Mouse (Mus musculus) brain, embryonic 14.5 days (tissue): ENCODE data around the gene Nap1l1. TPM values are rescaled to one million over a fixed set of nuclear protein-coding genes. Genes with fewer than 3 reads are reported as not detected.

Source experiments
- DNase-seq: peaks from one replicate; pipeline ENCODE4 v3.0.0-alpha.2; 2011; ENCODE audit warnings: low read depth
- CTCF ChIP-seq: fragments of 200-500 bp; IDR thresholded peaks from 2 replicates; pipeline ENCODE4 v1.5.1; 2012; ENCODE audit warnings: inconsistent platforms, mild to moderate bottlenecking, moderate library complexity, borderline replicate concordance; ENCODE audit not compliant: insufficient read depth, insufficient read length; ENCODE audit errors: extremely low read depth
- POLR2A ChIP-seq: fragments of 200-500 bp; IDR thresholded peaks from 2 replicates; pipeline ENCODE4 v1.6.1; 2012; ENCODE audit warnings: mild to moderate bottlenecking, inconsistent platforms, borderline replicate concordance; ENCODE audit not compliant: poor library complexity, insufficient read depth, insufficient read length, severe bottlenecking; ENCODE audit errors: extremely low read depth
- polyA plus RNA-seq: library from polyadenylated mRNA; depleted of rRNA; stranded (reverse); fragments of >200 nt; gene quantifications from 2 replicates; pipeline ENCODE4 v1.2.3, GENCODE M21; 2012; rRNA removed

The Nap1l1 gene
- polyA plus RNA-seq, 1 experiment: 274 TPM

DNA sequence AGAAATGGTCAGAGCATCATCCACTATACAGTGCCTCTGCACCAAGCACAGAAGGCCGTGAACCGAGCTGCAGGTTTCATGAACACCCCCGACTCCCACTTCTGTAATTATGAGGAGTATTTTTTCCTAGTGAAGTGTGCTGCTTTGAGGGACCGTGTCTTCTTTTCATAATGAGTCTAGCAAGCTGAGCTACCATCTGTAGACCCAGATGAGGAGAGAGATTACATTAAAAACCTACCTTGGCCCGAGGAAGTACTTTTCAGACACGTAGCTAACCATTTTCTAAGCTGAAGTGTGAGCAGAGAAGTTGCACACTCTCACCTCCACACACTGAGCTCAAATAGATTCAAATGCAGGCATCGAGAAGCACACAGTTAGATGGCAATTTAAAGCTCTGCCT is 70.1 kb downstream of the Nap1l1 start:
- no peak for DNase-seq
- TF ChIP-seq POLR2A (no peak), CTCF (no peak)

DNA sequence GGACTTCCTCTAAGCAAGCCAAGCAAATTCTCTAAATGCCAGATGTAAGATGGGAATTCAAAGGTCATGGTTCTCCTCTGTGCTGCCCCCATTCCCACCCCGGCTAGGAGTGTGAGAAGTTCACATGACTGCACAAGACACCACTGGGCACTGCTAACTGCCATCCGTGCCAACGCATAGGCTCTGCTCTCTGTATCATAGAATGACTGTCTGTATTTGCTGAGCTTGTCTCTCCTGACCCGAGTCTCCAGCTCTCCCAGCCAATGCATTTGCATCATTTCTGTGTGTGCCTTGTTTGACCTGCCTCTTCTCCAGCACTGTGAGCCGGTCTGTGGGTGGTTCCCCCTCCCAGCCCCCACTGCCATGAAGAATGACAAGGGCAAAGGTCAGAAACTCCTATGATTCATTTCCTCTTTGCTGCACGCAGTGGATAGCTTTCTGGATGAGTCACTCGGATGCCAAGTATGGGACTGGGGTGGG is 70.8 kb downstream of the Nap1l1 start:
- no peak for DNase-seq
- TF ChIP-seq POLR2A (no peak), CTCF (no peak)

DNA sequence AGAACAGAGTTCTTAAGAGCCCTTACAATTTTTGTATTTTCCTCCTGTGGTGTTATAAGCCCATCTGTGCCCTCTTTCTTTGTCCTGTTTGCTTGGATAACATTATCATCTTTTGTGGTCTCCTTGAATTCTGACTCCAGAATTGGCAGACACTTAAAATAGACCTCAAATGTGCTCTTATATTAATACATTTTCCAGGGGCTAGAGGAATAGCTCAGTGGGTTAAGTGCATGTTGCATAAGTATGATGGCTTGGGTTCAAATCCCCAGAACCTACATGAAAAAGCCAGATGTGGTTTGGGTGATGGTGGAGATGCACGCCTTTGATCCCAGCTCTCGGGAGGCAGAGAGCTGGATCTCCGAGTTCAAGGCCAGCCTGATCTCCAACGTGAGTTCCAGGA is 71.3 kb downstream of the Nap1l1 start:
- TF ChIP-seq POLR2A (no peak), CTCF (no peak)
- DNase-seq: no peak

DNA sequence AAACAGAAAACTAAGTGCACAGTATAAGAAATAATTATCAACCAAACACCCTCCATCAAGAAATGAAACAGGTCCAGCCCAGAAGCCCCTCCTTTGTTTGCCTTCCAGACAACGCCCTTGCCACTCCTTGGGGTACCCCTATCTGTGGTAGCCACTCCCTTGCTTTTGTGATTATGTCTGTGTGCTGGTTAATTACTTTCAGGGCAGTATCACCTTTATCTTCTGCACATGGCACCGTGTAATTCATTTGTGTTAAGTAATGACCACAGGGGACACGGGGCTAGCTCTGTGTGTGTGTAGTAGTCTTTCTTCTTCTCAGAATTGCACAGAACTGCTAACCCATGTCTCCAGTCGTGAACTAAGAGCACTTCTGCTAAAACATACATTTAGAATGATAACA is 72.6 kb downstream of the Nap1l1 start:
- no peak for DNase-seq
- TF ChIP-seq POLR2A (no peak), CTCF (no peak)

Other genes starting within 250 kb of the Nap1l1 start
- gene Bbs10, start 174.5 kb upstream of the Nap1l1 start, polyA plus RNA-seq: 4.3 and 5.4 TPM in 2 replicates
- gene Phlda1, start 33.1 kb downstream of the Nap1l1 start, polyA plus RNA-seq: 28.5 and 40.6 TPM in 2 replicates